Mouse (Mus musculus) CD8-positive naive resting alpha-beta T cell, adult 57 days (primary cell): Measurements from ENCODE around the gene Myod1. TPM values are rescaled to one million over a fixed set of nuclear protein-coding genes. Genes with fewer than 3 reads are reported as not detected.

Experiments
- total RNA-seq: library from RNA; stranded (reverse); gene quantifications from one replicate; pipeline ENCODE4 v1.2.4, GENCODE M21; 2023

The Myod1 gene
- total RNA-seq = not detected

DNA sequence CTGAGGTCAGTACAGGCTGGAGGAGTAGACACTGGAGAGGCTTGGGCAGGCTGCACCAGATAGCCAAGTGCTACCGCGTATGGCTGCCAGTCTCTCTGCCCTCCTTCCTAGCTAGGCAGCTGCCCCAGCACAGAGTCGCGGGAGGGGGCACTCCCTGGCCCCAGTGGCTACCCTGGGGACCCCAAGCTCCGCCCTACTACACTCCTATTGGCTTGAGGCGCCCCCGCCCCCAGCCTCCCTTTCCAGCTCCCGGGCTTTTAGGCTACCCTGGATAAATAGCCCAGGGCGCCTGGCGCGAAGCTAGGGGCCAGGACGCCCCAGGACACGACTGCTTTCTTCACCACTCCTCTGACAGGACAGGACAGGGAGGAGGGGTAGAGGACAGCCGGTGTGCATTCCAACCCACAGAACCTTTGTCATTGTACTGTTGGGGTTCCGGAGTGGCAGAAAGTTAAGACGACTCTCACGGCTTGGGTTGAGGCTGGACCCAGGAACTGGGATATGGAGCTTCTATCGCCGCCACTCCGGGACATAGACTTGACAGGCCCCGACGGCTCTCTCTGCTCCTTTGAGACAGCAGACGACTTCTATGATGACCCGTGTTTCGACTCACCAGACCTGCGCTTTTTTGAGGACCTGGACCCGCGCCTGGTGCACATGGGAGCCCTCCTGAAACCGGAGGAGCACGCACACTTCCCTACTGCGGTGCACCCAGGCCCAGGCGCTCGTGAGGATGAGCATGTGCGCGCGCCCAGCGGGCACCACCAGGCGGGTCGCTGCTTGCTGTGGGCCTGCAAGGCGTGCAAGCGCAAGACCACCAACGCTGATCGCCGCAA, at the start of gene Myod1:
Gene Myod1, plus strand, starts transcription at position 303 of the 836 bp plus-strand sequence.

DNA sequence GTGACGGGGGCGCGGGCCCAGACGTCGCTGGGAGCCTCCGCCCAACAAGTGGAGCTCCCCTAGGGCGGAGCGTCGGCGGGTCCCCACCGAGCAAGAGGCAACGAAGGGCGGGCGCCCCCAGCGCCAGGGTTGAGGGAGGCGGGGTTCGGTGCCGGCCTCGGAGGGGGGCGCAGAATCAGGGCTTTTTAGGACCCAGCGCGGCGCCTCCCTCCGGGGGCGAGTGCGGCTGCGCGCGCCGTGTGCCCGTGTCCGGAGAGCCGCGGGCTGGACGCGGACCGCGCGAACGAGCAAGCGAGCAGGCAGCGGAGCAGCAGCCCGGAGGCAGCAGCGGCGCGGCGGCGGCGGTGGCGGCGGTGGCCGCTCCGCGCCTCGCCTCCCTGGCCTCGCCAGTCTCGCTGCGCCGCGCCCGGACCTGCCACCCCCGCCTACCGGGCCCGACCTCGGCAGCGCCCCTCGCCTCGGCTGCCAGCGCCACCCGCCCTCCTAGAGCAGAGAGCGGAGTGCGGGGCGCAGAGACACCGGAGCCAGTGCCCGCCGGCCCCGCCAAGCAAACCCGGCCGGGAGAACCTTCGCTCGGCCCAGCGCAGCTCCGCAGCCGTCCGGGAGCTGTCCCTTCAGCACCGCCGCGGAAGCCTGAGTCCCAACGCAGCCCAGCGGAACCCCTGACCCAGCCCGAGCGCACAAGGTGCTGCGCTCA, 20.1 kb downstream of the Myod1 start, which contains the start of gene Kcnc1:
Gene Kcnc1, plus strand, starts transcription at position 267 of the 697 bp plus-strand sequence.

Other genes with a start within 250 kb of the Myod1 start
- gene Abcc8, start 196.4 kb upstream of the Myod1 start, total RNA-seq = 0.21 TPM
- gene Ush1c, start 138.0 kb upstream of the Myod1 start, total RNA-seq = 0.67 TPM
- gene Otog, start 135.5 kb upstream of the Myod1 start, total RNA-seq = 0.12 TPM
- gene Kcnc1, start 20.0 kb downstream of the Myod1 start, total RNA-seq = 12.5 TPM